Mouse (Mus musculus): Measurements from ENCODE around the gene Klf6.
A peak's percentile ranks its signal among the peaks of the same experiment; 100 is the strongest.

The Klf6 gene

GRCm38 (mm10) chr13:5861157-5862002 lies at the start of gene Klf6:
TSS of gene Klf6 (plus strand) at chr13:5861482.
- DNase-seq, result peak; percentile 99

GRCm38 (mm10) chr13:5813433-5813832 lies 47.8 kb upstream of the Klf6 start:
- DNase-seq, result no peak

- no peak for DNase-seq
Observed at GRCm38 (mm10) chr13:5817250-5817649, 44.0 kb upstream of the Klf6 start.

GRCm38 (mm10) chr13:5819173-5819572 lies 42.1 kb upstream of the Klf6 start:
- no peak for DNase-seq

DNA sequence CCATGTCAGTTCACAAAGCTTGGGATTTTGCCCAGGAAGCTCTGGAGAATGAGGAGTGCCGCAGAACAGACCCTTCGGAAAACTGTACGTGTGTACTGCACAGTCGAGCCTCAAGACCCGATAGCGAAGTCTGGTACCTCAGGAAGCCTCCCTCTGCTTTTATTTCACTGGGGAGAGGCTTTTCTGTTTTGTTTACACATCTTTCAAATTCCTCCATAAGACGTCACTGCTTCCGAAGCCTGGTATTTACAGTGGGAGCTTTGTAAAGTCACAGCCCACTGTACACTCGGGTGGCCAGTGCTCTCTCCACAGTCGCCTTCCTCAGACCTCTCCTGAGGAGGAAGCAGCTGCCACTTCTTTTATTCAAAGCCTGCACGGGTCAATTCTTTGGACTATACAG lies 38.7 kb upstream of the Klf6 start:
- no peak for DNase-seq

DNA sequence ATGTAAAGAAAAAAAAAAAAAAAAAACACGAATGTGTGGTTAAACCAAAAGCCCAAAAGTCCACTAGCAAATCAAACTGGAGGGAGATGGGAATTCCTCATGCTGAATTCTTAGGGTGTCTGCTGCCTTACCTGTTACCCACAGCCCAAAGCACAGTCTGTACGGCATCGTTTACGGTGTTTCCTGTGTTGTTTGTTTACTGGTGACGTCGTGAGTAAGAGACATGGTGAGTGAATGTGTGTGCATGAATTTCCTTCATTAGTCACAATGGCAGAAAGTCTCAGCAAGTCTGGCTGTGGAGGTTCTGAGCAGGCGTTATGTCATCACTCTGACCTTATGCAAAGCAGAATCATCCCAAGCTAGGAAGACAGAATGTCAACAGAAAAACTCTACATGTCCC lies 38.1 kb upstream of the Klf6 start:
- DNase-seq, result no peak

DNA sequence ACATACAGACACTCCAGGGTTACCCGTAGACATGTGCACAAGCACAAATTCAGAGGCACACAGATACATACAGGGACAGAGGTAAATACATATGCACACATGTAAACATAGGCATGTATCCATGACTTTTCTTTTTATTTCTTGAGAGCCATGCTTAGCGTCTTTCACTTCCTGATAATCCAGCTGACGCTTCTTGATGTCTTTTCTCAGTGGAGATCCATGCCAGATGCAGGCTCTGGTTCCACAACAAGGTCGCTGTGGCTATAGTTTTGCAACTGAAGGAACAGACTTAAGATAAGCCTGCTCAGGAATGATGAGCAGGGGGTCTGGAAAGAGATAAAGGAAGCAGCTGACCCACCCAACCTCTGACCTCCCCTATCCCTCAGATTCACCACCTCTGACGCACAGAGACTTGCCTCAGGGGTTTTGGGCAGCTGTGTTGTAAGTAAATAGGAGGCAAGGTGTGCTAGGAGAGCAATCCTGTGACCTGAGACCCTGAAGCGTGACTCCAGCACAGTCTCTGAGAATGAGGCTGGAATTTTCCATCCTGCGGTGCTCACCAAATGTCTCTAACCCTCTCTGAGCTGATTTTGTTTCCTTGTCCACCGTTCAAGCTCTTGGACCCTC lies 37.0 kb upstream of the Klf6 start:
- DNase-seq, result no peak

DNA sequence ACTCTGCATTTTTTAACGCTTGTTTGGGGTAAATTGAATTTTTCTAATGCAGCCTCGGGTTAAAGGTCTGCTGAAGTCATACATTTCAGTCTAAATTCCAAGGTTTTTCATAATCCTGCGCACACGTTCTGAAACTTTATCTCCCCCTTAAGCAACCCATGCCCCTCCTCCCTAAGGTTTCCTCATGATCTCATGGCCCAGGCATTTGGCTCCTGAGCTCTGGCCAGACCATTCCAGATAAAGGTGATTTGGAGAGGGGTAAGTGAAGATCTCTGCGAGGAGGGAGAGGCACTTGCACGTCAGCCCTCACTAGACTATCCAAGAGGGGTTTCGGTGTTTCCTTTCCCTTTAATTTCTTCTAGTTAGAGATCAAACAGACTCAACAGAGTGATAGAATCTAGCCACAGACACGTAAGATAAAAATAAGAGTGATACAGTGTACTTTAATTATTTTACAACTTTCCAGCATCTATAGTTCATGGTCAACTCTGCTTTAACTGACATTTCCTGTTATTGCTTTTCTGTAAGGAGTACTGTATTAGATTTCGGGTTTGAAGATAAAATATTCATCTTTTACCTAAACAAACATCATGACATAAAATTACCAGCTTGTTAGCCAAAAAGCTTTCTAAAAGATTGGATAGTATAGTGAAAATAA lies 35.0 kb upstream of the Klf6 start:
- peak; percentile 36 for DNase-seq

DNA sequence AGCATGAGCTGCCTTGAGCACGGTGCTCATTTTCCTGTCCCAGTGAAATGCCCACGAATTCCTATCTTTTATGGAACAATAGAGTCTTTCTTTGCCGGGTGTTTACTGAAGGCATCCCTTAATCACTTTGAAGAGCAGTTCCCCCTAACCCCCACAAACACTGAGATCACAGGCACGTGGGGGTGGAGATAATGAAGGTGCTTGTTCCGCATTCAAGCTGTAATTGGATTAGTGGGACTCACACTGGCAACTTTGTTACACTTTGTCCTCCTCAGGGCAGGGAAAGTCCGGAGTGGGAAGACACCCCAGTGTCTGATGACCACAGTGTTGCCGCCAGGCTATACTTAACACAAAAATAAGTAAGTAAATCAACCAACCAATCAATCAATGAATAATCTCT lies 29.3 kb upstream of the Klf6 start:
- DNase-seq, result no peak

DNA sequence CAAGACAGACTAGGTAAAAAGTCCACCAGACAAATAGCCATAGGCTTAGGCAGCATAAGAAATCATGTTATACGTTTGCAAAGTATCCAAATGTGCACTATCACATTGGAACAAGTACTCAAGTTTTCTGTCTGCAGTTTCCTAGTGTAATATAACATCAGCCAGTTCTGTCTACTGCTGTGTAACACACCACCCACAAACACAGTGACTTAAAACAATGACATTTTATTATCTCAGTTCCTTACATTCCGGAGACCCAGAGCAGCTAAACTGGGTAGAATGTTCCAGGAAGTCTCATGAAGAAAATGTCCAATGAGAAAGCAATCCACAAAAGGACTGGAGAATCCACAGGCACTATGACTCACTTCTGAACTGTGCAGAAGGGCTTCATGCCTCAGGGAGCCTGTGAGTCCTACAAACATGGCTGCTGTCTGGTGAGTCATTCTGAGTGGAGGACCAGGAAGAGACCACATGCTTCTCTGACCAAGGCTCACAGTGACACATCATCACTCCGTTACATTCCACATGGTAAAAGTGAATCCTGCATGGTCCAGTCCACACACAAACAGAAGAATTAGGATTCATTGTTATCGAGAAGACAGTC lies 24.0 kb upstream of the Klf6 start:
- DNase-seq, result no peak

- peak; percentile 50 for DNase-seq
Observed at GRCm38 (mm10) chr13:5841418-5841817, 19.9 kb upstream of the Klf6 start.

DNA sequence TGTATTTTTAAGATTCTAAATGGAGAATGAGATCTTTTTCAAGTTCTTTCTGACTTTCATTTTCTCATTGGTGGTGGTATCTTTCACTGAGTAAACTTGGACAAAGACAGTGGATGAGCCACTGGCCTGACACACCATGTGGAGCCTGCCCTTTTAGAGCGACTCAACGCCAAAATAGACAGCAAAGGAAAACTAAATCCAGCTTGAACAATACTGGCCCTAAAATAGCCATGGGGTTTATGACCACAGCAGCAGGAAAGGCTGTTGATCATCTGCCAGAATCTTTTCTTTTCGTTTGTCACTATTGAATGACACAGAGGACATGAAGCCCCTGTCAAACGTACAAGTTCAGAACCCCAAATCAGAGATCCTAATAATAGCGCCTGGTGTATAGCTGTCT lies 18.4 kb upstream of the Klf6 start:
- DNase-seq, result no peak

DNA sequence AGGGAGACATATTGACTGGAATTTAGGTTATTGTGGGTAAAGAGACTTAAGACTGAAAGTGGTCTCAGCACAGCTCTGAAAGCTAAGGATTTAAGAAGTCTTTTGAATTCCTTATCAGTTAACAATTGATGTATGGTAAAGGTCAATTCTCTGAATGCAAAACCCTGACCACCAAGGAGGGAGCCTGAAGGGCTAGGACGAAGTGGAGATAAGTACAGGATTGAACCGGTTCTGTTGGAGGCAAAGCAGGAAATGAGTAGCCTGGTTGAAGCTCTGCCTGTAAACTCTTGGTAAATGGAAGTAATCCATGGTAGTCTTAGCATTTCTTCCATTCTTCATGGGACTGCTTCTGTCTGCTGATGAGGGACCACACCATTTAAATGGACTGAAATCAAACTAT lies 17.5 kb upstream of the Klf6 start:
- no peak for DNase-seq

- no peak for DNase-seq
Observed at GRCm38 (mm10) chr13:5844338-5844737, 16.9 kb upstream of the Klf6 start.

DNA sequence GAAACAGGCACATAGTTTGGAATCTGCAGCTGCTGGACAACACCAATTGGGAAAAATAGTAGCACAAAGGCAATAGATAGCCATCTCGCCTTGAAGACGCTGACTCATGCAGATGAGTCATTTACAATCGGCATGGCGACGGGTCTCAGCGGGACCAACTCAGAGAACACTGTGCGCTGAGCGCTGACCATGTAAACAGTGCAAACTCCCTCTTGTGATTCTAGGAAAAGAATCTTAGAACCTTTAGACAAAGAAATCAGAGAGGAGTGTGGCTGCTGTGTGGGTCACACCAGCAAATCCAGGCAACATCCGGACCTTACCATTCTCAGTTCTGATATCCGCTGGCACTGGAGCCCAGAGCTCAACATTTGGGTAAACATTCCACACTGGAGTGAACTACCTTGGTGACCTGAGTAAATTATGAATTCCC lies 16.1 kb upstream of the Klf6 start:
- peak; percentile 59 for DNase-seq

DNA sequence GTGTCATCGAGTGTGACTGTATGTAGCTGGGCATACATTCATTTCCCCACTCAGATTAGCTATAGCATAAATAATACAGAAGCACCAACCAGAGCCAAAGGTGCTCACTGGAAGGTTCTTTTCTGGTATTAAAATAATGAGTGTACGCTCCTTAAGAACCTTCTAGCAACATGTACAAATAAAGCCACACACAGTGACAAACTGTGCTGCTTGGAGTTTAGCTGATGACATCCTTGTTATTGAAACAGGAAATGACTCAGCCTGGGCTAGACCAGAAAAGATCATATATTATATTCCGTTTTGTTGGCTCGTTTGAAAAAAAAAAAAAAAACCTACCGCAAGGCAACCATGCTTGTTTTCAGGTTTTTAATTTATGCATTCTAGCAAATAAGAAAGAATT lies 15.7 kb upstream of the Klf6 start:
- no peak for DNase-seq

- DNase-seq, result no peak
Observed at GRCm38 (mm10) chr13:5846860-5847259, 14.4 kb upstream of the Klf6 start.

- DNase-seq, result no peak
Observed at GRCm38 (mm10) chr13:5847736-5848135, 13.5 kb upstream of the Klf6 start.

DNA sequence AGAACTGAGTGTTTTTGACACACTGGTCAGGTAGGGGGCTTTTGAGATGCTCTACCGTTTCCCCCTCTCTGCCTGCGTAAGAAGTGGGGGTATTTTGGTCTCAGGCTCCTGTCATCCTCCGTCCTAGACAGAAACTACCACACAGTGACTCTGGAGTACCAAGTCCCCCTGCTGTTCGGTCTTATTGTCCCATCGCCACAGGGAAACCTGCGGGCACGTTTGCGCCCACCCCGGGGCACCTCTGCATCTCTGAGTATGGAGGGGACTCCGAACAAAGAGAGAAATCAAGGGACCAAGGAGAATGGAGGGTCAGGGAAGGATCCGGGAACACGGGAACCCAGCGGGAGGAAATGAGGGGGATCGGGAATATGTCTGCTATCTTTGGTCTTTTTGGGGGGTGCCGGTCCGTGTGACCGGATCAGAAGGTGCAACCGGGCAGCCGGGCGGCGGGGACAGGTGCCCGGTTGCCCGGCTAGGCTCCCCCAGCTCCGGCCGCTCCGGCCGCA lies 578 bp upstream of the Klf6 start:
- peak; percentile 56 for DNase-seq

- DNase-seq, result peak; percentile 63
Observed at GRCm38 (mm10) chr13:5862003-5862625, 832 bp downstream of the Klf6 start.

DNA sequence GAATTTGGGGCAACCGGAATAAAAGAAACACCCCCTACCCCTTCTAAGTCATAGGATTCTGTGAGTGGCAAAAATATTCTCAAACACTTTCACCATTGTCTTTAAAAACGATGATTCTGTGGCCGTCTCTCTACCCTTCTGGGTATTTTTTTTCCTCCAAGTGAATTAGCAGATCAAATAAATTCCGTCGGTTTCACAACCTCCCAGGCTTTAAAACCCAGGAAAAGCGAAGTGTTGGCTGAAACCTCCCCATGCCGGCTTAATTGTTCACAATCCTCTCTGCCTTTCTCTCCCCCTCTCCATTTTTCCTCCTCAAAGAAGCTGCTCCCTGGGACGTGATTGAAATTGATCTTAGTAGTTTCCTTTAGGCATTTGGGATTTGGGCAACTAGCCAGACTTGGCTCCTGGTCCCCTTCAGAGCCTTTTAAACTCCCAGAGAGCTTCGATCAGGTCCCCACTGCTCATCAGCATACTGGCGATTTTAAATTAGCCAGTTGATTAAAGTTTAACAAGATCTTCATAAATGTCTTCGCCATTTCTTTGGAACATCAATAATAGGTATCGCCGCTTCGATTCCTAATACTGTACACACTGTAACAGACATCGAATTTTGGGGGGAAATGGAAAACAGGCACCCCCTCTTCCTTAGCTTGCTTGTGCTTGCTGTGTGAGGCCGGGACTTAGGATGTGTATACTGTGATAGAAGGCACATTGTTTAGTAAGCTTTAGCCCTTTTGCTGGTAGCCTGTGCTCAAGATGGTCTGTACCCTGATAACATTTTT lies 1.5 kb downstream of the Klf6 start:
- DNase-seq, result peak; percentile 64

- DNase-seq, result peak; percentile 51
Observed at GRCm38 (mm10) chr13:5863408-5863891, 2.2 kb downstream of the Klf6 start.

Data from lung, postnatal 14 days (tissue).